Mouse (Mus musculus): ENCODE measurements at regions not wholly inside any gene's neighbourhood (a gene's known extent, or its start where the extent isn't known, plus 50 kb on each side); places are given as distances from the start of the nearest gene placed in this dataset.
A peak's percentile ranks its signal among the peaks of the same experiment; 100 is the strongest.

GRCm38 (mm10) chr14:76797518-76797917 lies 239.1 kb upstream of the Ccdc122 start:
- no peak for ATAC-seq (ENCODE audit: low FRiP score, low read depth)
- Histone ChIP-seq H3K36me3 (no peaks in the 10 kb centered on the region), H3K9me3 (no peaks in the 10 kb centered on the region), H3K27me3 (no peaks in the 10 kb centered on the region), H3K4me1 (peaks cover 48% of the 10 kb centered on the region), H3K27ac (peak overlapping the region; percentile 89; the same call in 1 of the 2 replicates), H3K4me3 (no peak overlapping the region), H3K4me2 (replicated peaks) (no peak overlapping the region), H3K9ac (no peak overlapping the region)
- 82% methylated on average over 6 of the region's 6 CpGs for WGBS

- no peak overlapping the region for H3K9ac ChIP-seq
- H3K27ac ChIP-seq = peak overlapping the region; percentile 53; the same call in 1 of the 2 replicates
- no peaks in the 10 kb centered on the region for H3K27me3 ChIP-seq
- no peak overlapping the region for H3K4me2 ChIP-seq (replicated peaks)
- no peak overlapping the region for H3K4me3 ChIP-seq
- H3K9me3 ChIP-seq = no peaks in the 10 kb centered on the region
- no peaks in the 10 kb centered on the region for H3K36me3 ChIP-seq
- peak; percentile 48; the same call in 1 of the 2 replicates for ATAC-seq (ENCODE audit: low FRiP score, low read depth)
- peaks cover 35% of the 10 kb centered on the region for H3K4me1 ChIP-seq
- WGBS = 23% methylated on average over 6 of the region's 6 CpGs
These were observed 235.3 kb upstream of the Serp2 start for GRCm38 (mm10) chr14:76791811-76792571.

- Histone ChIP-seq H3K27ac (no peak overlapping the region; the same call in 1 of the 2 replicates), H3K9ac (no peak overlapping the region), H3K4me1 (peaks cover 32% of the 10 kb centered on the region), H3K36me3 (no peaks in the 10 kb centered on the region), H3K4me3 (no peak overlapping the region), H3K27me3 (no peaks in the 10 kb centered on the region), H3K4me2 (replicated peaks) (no peak overlapping the region), H3K9me3 (no peaks in the 10 kb centered on the region)
- WGBS = 48% methylated on average over 7 of the region's 7 CpGs
- no peak for ATAC-seq (ENCODE audit: low FRiP score, low read depth)
These were observed 232.7 kb upstream of the Serp2 start for GRCm38 (mm10) chr14:76789376-76789775.

- WGBS = 82% methylated on average over 6 of the region's 6 CpGs
- no peak overlapping the region for H3K9ac ChIP-seq
- H3K4me2 ChIP-seq (replicated peaks) = no peak overlapping the region
- no peak overlapping the region for H3K4me3 ChIP-seq
- H3K27me3 ChIP-seq = no peaks in the 10 kb centered on the region
- peaks cover 26% of the 10 kb centered on the region for H3K4me1 ChIP-seq
- ATAC-seq (ENCODE audit: low FRiP score, low read depth) = no peak
- no peaks in the 10 kb centered on the region for H3K36me3 ChIP-seq
- no peak overlapping the region for H3K27ac ChIP-seq
- H3K9me3 ChIP-seq = no peaks in the 10 kb centered on the region
These were observed 230.9 kb upstream of the Serp2 start for GRCm38 (mm10) chr14:76787601-76788000.

GRCm38 (mm10) chr14:76786214-76786613 lies 229.5 kb upstream of the Serp2 start:
- H3K36me3 ChIP-seq = no peaks in the 10 kb centered on the region
- H3K4me1 ChIP-seq = peaks cover 14% of the 10 kb centered on the region
- ATAC-seq (ENCODE audit: low FRiP score, low read depth) = no peak
- WGBS = 75% methylated on average over 4 of the region's 4 CpGs
- H3K9ac ChIP-seq = no peak overlapping the region
- H3K27ac ChIP-seq = no peak overlapping the region
- no peaks in the 10 kb centered on the region for H3K9me3 ChIP-seq
- no peaks in the 10 kb centered on the region for H3K27me3 ChIP-seq
- no peak overlapping the region for H3K4me2 ChIP-seq (replicated peaks)
- H3K4me3 ChIP-seq = no peak overlapping the region

- Histone ChIP-seq H3K27ac (no peak overlapping the region), H3K27me3 (no peaks in the 10 kb centered on the region), H3K4me2 (replicated peaks) (no peak overlapping the region), H3K9me3 (no peaks in the 10 kb centered on the region), H3K4me3 (no peak overlapping the region), H3K9ac (no peak overlapping the region), H3K4me1 (peaks cover 18% of the 10 kb centered on the region), H3K36me3 (no peaks in the 10 kb centered on the region)
- ATAC-seq (ENCODE audit: low FRiP score, low read depth) = no peak
- 67% methylated on average over 3 of the region's 3 CpGs for WGBS
These were observed 224.8 kb upstream of the Serp2 start for GRCm38 (mm10) chr14:76781524-76781880.

GRCm38 (mm10) chr14:76780572-76781523 lies 224.2 kb upstream of the Serp2 start:
- H3K4me2 ChIP-seq (replicated peaks) = no peak overlapping the region
- no peak overlapping the region for H3K9ac ChIP-seq
- WGBS = 63% methylated on average over 14 of the region's 14 CpGs
- no peak overlapping the region for H3K27ac ChIP-seq
- H3K4me1 ChIP-seq = peaks cover 20% of the 10 kb centered on the region
- no peak overlapping the region for H3K4me3 ChIP-seq
- H3K27me3 ChIP-seq = no peaks in the 10 kb centered on the region
- peak; percentile 28; the same call in 1 of the 2 replicates for ATAC-seq (ENCODE audit: low FRiP score, low read depth)
- H3K9me3 ChIP-seq = no peaks in the 10 kb centered on the region
- no peaks in the 10 kb centered on the region for H3K36me3 ChIP-seq

GRCm38 (mm10) chr14:76778541-76779399 lies 222.1 kb upstream of the Serp2 start:
- peak overlapping the region; percentile 44 for H3K27ac ChIP-seq
- ATAC-seq (ENCODE audit: low FRiP score, low read depth) = no peak
- 25% methylated on average over 9 of the region's 9 CpGs for WGBS

GRCm38 (mm10) chr14:76775387-76775924 lies 218.8 kb upstream of the Serp2 start:
- Histone ChIP-seq H3K27ac (no peak overlapping the region), H3K4me1 (peaks cover 11% of the 10 kb centered on the region), H3K27me3 (no peaks in the 10 kb centered on the region), H3K36me3 (no peaks in the 10 kb centered on the region), H3K4me2 (replicated peaks) (no peak overlapping the region), H3K9ac (no peak overlapping the region), H3K9me3 (no peaks in the 10 kb centered on the region), H3K4me3 (no peak overlapping the region)
- WGBS = 60% methylated on average over 3 of the region's 3 CpGs
- no peak; the same call in 1 of the 2 replicates for ATAC-seq (ENCODE audit: low FRiP score, low read depth)

More at GRCm38 (mm10) chr14:76778541-76779399, 222.1 kb upstream of the Serp2 start:
- Histone ChIP-seq H3K9ac (no peak overlapping the region), H3K9me3 (no peaks in the 10 kb centered on the region), H3K4me3 (no peak overlapping the region), H3K36me3 (no peaks in the 10 kb centered on the region), H3K4me1 (peaks cover 20% of the 10 kb centered on the region), H3K4me2 (replicated peaks) (no peak overlapping the region; the same call in 1 of the 2 replicates), H3K27me3 (no peaks in the 10 kb centered on the region)

- H3K27me3 ChIP-seq = no peaks in the 10 kb centered on the region
- H3K9me3 ChIP-seq = no peaks in the 10 kb centered on the region
- H3K9ac ChIP-seq = no peak overlapping the region
- 75% methylated on average over 11 of the region's 11 CpGs for WGBS
- H3K4me2 ChIP-seq (replicated peaks) = no peak overlapping the region
- H3K4me3 ChIP-seq = no peak overlapping the region
- no peak overlapping the region for H3K27ac ChIP-seq
- no peaks in the 10 kb centered on the region for H3K36me3 ChIP-seq
- H3K4me1 ChIP-seq = 0 out of 2 replicates have a peak, but pooled peaks cover 2% of the 10 kb centered on the region
- no peak for ATAC-seq (ENCODE audit: low FRiP score, low read depth)
These were observed 216.2 kb upstream of the Serp2 start for GRCm38 (mm10) chr14:76772781-76773438.

GRCm38 (mm10) chr14:76770106-76770505 lies 213.4 kb upstream of the Serp2 start:
- H3K9me3 ChIP-seq = no peaks in the 10 kb centered on the region
- no peaks in the 10 kb centered on the region for H3K27me3 ChIP-seq
- no peak overlapping the region for H3K27ac ChIP-seq
- no peak overlapping the region for H3K4me3 ChIP-seq
- 89% methylated on average over 7 of the region's 7 CpGs for WGBS
- no peaks in the 10 kb centered on the region for H3K36me3 ChIP-seq
- peaks cover 18% of the 10 kb centered on the region for H3K4me1 ChIP-seq
- H3K4me2 ChIP-seq (replicated peaks) = no peak overlapping the region
- ATAC-seq (ENCODE audit: low FRiP score, low read depth) = no peak
- H3K9ac ChIP-seq = no peak overlapping the region

All from limb, embryonic 13.5 days (tissue).